Mouse (Mus musculus) adrenal gland, postnatal 4 days (tissue): ENCODE results near the gene Rad54l2. TPM values are rescaled to one million over a fixed set of nuclear protein-coding genes. Genes with fewer than 3 reads are reported as not detected.

Experiments
- total RNA-seq, 2 experiments: library from RNA; stranded (reverse); gene quantifications; 2 replicates each; pipeline ENCODE4 v1.2.3; 2021

Rad54l2 gene
- total RNA-seq, 2 experiments from 2014 or later, result 27.5 to 27.8 TPM

Other genes with a start within 250 kb of the Rad54l2 start
- not detected for gene Iqcf3, start 227.6 kb downstream of the Rad54l2 start, total RNA-seq
- not detected for gene Iqcf4, start 218.2 kb downstream of the Rad54l2 start, total RNA-seq
- gene Iqcf6, start 162.6 kb downstream of the Rad54l2 start, total RNA-seq, result not detected
- under 1 TPM in 1 of 2 experiments, not detected in 1; 0.37 TPM for gene Grm2, start 133.1 kb downstream of the Rad54l2 start, total RNA-seq
- gene Tex264, start 103.3 kb downstream of the Rad54l2 start, total RNA-seq, result 10 to 100 TPM; 71.2 to 78.9 TPM
- 10 to 100 TPM; 34.1 to 39.8 TPM for gene Dcaf1, start 32.7 kb upstream of the Rad54l2 start, total RNA-seq
- 10 to 100 TPM; 39.3 to 42.3 TPM for gene Rbm15b, start 98.2 kb upstream of the Rad54l2 start, total RNA-seq
- gene Manf, start 102.8 kb upstream of the Rad54l2 start, total RNA-seq, result 100 to 1,000 TPM; 264 to 274 TPM